Mouse (Mus musculus) spleen, postnatal 10 days (tissue): ENCODE measurements around the gene Gm20479.

Experiments
- DNase-seq, 2 experiments: peaks; one replicate each; pipeline ENCODE4 v3.0.0; 2021 to 2022; ENCODE audit warnings: low spot score in 2 of 2

Gene Gm20479

GRCm38 (mm10) chr7:27367976-27368375 is 10.8 kb upstream of the Gm20479 start:
- no peak for DNase-seq

GRCm38 (mm10) chr7:27366082-27366844 is 9.0 kb upstream of the Gm20479 start:
- no peak for DNase-seq

GRCm38 (mm10) chr7:27364379-27364778 is 7.2 kb upstream of the Gm20479 start:
- no peak for DNase-seq

- peak; percentile 88 to 99 for DNase-seq
Observed at GRCm38 (mm10) chr7:27361283-27361946, 4.2 kb upstream of the Gm20479 start.

- no peak for DNase-seq
Observed at GRCm38 (mm10) chr7:27360749-27361148, 3.5 kb upstream of the Gm20479 start.

- no peak for DNase-seq
Observed at GRCm38 (mm10) chr7:27359706-27360358, 2.6 kb upstream of the Gm20479 start.

- no peak for DNase-seq
Observed at GRCm38 (mm10) chr7:27359162-27359561, 1.9 kb upstream of the Gm20479 start.

- no peak for DNase-seq
Observed at GRCm38 (mm10) chr7:27357595-27357978, 368 bp upstream of the Gm20479 start.

GRCm38 (mm10) chr7:27356248-27356647 is 971 bp downstream of the Gm20479 start:
- peak; percentile 37 to 53 for DNase-seq

- peak; percentile 82 to 90 for DNase-seq
Observed at GRCm38 (mm10) chr7:27355745-27356240, 1.4 kb downstream of the Gm20479 start, which contains the start of gene Shkbp1. Gene Shkbp1, minus strand, starts transcription at chr7:27356019.

GRCm38 (mm10) chr7:27355261-27355660 is 2.0 kb downstream of the Gm20479 start:
- no peak for DNase-seq

GRCm38 (mm10) chr7:27354783-27355182 is 2.4 kb downstream of the Gm20479 start:
- no peak for DNase-seq

GRCm38 (mm10) chr7:27354144-27354543 is 3.1 kb downstream of the Gm20479 start:
- DNase-seq: no peak

- no peak for DNase-seq
Observed at GRCm38 (mm10) chr7:27345444-27345843, 11.8 kb downstream of the Gm20479 start.

GRCm38 (mm10) chr7:27342595-27342994 is 14.6 kb downstream of the Gm20479 start:
- DNase-seq: no peak

GRCm38 (mm10) chr7:27339519-27339918 is 17.7 kb downstream of the Gm20479 start:
- DNase-seq: no peak

- no peak for DNase-seq
Observed at GRCm38 (mm10) chr7:27339114-27339513, 18.1 kb downstream of the Gm20479 start.

GRCm38 (mm10) chr7:27337175-27337853 is 19.9 kb downstream of the Gm20479 start, which contains the start of gene Ltbp4:
Gene Ltbp4, minus strand, starts transcription at chr7:27337692.
- no peak for DNase-seq

- peak; percentile 81 to 88 for DNase-seq
Observed at GRCm38 (mm10) chr7:27335928-27336823, 21.0 kb downstream of the Gm20479 start.

GRCm38 (mm10) chr7:27335011-27335720 is 22.1 kb downstream of the Gm20479 start:
- no peak for DNase-seq
